Mouse (Mus musculus) cortical plate, adult 2 months (tissue): ENCODE results near the gene Ubap2.

Source experiments
- CTCF ChIP-seq: fragments of 200-500 bp; IDR thresholded peaks from 2 replicates; pipeline ENCODE4 v1.5.1; 2011; ENCODE audit warnings: mild to moderate bottlenecking, control low read depth, low read length; ENCODE audit not compliant: insufficient read depth; ENCODE audit errors: extremely low read depth
- POLR2A ChIP-seq: fragments of 200-500 bp; IDR thresholded peaks from 2 replicates; pipeline ENCODE4 v1.6.1; 2011; ENCODE audit warnings: mild to moderate bottlenecking, low read length, control low read depth; ENCODE audit not compliant: insufficient read depth; ENCODE audit errors: extremely low read depth

- TF ChIP-seq CTCF (no peak), POLR2A (no peak)
Measured at GRCm38 (mm10) chr4:41310567-41311563, 35.9 kb upstream of the Ubap2 start.
